Mouse (Mus musculus) heart, adult 2 months (tissue): ENCODE results near the gene Dock8.

Experiments used
- CTCF ChIP-seq: fragments of 200-600 bp; IDR thresholded peaks from 2 replicates; pipeline ENCODE4 v1.8.1; 2022; ENCODE audit warnings: antibody characterized with exemption, mild to moderate bottlenecking, moderate library complexity
- EP300 ChIP-seq: fragments of 200-500 bp; IDR thresholded peaks from 2 replicates; pipeline ENCODE4 v1.6.1; 2011; ENCODE audit warnings: low read depth, low read length, control low read depth; ENCODE audit not compliant: insufficient read depth
- POLR2A ChIP-seq: fragments of 200-500 bp; IDR thresholded peaks from 2 replicates; pipeline ENCODE4 v1.6.1; 2011; ENCODE audit warnings: mild to moderate bottlenecking, low read depth, low read length, control low read depth; ENCODE audit not compliant: insufficient read depth

DNA sequence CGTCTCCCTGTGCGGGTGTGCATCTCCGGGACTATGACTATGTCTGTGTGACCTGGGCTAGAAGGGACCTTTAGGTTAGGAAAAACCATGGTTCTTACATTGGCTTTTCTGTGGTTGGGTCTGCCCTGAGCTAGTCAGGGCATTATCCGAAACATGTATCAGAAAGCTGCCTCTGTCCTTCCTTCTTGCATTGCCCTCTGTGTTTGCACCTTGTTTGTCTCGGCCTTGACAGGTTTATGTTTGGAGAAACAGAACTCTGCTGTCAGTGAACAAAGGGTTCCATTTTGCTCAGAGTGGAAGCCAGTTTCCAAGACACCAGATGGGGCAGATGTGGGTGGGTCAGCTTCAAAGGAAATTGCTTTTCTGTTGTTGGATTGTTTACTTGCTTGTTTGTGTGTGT, 145.8 kb downstream of the Dock8 start:
- no peak for TF ChIP-seq CTCF
- no peak for TF ChIP-seq POLR2A
- TF ChIP-seq EP300 = no peak
